Mouse (Mus musculus) embryo, embryonic 10 days (tissue): ENCODE results near the gene Scnn1a.

Source experiments
- DNase-seq: peaks from one replicate; pipeline ENCODE4 v3.0.0-alpha.2; 2015; ENCODE audit warnings: low spot score

Gene Scnn1a

DNA sequence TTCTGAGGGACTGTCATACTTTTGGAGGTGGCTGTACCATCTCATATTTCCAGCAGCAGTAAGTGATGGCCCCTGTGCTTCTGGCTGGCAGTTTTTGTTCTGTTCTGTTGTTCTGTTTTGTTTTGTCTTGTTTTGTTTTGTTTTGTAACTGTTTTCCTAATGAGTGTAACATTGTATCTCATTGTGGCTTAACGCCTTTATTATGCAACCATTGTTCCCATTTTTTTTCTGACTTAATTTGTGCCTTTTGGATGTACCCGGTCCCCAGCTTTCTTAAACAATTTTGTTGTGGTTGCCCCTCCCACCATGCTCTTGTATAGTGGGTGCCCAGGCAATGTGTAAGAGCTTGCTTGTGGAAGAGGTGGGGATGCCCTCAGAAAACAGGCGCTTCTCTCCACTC, 21.7 kb downstream of the Scnn1a start:
- no peak for DNase-seq

DNA sequence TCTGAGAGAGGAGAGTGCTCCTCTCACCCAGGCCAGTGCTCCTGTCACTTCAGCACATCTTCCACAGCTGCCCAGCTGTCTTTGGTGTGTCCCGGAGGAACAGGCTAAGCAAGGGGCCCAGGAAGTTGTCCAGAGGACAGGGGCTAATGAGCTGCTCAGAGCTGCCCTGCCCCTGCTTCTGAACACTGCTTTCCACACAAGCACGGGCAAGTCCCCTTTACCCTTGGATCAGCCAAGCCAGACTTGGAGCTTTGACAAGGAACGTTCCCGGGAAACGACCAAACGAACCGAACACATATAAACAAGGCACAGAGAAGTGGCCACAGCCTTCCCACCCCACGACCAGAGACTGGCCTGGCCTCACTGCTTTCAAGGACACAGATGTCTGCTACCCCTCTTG, 23.6 kb downstream of the Scnn1a start:
- no peak for DNase-seq

DNA sequence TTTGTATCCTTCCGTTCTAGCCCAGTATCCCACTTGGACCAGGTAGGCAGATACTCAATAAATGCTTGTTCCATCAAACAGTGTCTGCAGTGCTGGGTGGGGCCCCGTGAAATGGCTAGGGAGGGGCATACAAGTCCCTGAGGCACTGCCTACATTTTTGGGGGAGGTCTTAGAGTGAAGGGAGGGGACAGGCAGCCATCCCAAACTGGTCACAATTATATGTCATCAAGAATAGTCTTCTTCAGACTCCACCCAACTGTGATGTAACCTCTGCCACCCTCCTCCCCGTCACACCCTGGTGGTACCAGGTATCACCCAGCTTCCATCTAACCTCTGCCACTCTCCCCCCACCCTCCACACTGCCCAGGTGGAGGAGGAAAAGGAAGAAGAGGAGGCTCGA, 24.4 kb downstream of the Scnn1a start:
- no peak for DNase-seq

DNA sequence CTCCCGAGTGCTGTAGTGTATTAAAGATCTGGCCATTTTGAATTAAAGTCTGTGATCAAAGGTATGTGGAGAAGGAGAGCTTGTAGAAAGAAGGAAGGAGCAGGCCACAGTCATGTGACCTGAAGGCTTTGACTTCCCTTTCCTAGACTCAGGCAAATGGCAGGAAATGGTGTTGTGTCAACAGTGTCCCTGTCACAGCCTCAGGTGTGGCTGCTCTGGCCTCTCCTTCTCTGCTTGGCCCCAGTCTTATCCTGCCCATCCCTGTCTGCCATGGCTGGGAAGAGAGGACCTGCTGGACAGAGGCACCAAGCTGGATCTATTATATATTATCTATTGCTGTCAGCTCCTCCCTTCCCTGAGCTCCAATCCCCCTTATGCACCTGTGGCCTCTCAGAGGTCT, 25.2 kb downstream of the Scnn1a start:
- DNase-seq = no peak

DNA sequence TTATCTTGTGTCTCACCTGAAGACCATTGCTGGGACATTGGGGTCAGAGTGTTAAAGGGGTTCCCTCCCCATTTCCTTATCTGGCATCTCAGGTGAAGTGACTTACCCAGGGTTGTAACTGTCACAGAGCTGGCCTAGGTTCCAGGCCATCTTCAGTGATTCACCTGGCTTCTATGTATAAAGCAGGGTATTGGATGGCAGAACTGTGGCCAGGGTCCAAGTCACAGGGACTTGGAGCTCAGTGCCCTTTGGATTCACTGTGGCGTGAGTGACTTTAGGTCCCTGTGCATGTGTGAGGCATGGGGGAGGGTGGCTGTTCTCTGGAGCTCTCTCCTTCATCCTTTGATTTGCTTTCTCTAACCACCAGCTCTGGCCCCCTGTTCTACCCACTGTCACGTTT, 25.6 kb downstream of the Scnn1a start:
- no peak for DNase-seq

DNA sequence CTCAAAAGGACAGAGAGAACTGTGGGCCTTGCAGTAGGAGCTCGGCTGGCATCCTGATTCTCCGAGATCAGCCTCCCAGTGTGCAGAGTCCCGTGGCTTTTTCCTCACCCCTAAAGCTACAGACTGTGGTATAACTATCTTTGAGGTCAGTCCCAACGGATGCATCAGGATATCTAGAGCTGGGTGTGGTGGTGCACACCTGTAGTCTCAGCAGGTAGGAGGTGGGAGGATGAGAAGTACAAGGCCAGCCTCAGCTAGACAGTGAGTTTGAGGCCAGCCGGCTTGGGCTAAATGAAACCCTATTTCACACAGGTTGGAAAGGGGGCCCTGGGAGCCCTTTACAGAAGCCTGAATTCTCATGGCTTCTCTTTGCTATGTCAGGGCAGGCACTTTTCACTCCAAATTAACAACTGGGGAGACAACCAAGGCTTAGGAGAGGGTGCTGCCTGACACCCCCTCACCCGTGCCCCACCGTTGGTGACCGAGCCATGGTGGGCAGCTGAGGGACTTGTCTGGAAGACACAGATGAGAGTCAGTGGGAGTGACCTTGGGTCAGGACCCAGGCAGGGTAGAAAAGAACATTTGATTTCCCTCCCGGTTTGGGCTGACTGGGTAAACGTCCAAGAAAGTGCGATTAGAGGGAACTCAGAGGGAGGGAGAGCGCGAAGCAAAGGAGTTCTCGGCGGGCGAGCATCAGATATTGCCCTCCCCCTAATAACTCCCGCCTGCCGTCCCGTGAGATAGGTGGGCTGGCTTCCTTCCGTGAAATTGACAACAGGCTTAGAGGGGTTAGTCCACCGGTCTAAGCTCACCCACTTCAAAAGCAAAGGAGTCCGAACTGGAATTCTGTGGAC, 28.5 kb downstream of the Scnn1a start, which contains the start of gene Tnfrsf1a:
Tnfrsf1a (plus strand) TSS at position 642 of the 854 bp plus-strand sequence.
- no peak for DNase-seq

DNA sequence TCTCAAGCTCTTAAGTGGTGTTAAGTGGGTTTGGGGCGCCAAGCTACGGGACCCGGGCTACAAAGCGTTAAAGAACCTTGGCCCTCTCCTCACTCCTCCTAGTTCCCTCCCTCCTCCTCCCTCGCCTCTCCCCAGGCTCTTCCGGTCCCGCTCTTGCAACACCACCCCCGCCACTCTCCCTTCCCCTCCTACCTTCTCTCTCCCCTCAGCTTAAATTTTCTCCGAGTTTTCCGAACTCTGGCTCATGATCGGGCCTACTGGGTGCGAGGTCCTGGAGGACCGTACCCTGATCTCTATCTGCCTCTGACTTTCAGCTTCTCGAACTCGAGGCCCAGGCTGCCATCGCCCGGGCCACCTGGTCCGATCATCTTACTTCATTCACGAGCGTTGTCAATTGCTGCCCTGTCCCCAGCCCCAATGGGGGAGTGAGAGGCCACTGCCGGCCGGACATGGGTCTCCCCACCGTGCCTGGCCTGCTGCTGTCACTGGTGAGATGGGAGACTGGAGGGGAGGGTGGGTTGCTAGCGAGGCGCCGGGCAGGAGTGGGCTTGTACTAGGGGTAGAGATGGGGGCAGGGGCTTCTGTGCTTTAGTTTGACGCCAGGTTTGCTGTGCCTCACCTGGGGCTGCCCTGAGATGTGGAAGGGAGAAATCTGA, 29.2 kb downstream of the Scnn1a start:
- DNase-seq = peak; percentile 85

DNA sequence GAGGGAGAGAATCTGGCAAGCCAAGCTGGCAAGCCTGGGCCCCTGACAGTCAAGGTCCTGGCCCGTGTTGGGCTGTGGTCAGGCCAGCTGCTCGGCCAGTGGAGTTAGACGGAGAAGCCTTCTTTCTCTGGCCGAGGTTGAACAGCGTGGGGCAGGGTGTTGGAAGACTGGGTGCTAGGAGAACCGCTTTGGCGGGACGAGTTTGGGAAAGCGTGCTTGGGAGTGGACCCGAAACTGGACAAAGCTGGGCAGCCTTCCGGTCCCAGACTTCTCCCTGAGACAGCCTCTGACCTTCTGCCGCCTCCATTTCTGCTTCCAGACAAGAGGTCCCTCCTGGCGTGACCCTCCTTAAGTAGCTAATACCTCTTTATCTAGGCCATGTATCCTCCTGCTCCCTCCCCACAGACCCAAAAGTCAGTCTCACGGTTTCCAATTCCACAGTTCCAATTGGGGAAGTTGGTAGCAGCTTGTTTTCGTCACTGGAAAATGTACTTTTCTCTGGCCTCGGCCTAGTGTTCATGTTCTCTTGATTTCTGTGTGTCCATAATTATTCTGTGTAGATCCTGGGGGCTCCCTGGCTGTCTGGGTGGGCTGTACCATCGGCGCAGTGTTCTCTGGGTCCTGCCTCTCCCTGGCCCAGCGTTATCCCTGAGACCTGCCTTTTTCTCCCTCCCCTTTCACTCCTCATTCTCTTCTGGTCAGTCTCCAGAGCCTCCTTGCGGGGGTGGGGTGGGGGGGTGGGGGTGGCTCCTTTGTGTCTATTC, 30.0 kb downstream of the Scnn1a start:
- peak; percentile 36 for DNase-seq

DNA sequence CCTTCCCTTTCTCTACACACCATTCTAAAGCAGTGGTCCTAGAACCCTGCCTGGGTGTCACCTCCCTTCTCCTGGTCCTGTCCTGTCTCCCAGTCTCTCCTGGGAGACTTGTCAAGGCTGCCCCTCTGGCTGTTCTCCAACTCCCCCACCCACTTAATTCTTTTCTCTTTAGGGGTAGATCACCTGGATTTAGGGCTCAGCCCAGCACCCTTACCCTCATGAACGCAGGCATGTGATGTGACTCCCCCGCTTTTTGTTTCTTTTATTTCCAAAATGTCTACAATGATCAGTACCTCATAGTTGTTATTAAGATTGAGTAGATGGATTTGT, 30.5 kb downstream of the Scnn1a start:
- no peak for DNase-seq

DNA sequence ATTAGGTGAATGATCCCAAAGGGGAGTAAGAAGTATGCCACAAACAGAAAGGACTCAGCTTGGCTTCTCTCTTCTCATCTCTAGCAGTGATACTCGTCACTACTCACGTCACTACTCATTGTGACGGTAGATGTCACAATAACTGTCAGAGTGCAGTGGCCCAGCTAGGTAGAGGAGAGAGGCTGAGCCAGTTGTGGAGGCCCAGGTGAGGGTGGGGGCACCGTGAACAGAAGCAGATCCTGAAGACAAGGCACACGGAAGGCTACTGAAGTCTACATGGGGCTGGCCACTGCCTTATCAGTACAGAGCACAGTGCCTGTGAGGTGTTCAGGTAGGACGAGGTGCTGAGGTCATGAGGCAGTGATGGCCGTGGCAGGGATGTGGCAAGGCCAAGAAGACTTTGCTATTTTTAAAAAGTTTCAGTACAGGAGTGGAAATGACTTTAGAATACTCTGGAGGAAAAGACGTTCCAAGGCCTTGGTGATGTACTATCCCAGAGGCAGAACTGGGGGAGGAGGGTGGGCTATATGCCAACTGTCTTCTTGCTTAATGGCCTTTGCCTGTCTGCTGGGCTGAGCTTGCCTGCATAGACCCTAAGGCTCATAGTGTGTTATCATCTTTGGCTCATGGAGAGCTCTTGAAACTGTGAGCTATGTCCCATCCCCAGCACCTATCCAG, 31.0 kb downstream of the Scnn1a start:
- no peak for DNase-seq

DNA sequence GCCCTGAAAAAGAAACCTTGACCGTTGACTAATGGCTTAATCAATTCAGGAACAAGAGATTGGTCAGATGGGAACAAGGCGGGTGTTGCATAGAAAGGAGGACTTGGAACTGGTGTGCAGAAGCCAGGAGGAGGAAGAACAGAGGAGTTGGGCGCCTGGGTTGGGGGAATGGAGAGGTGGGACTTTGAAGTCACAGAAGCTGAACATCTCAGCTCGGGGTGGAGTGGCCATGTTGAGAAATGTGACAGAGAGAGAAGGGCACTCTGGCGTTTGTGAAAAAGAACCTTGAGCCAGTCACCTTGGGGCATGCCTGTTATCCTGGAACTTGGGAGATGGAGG, 31.6 kb downstream of the Scnn1a start:
- DNase-seq = no peak

DNA sequence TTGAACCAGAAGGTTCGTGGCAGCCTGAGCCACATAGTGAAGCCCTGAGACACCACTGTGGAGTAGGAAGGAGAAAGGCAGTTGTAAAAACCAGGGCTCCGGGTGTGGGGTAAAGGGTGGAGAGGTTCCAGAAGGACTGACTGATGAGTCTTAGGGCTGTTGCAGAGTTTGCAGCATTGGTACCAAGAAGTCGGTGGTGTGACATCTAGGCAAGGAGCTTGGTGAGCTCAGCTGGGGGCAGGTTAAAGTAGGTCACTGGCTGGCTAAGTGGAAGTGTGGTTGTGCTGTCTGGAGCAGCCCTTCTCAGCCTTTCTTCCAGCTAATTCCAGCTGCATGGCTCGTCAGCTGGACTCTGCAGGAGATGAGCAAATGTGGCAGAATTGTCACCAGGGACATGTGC, 32.4 kb downstream of the Scnn1a start:
- DNase-seq = no peak

DNA sequence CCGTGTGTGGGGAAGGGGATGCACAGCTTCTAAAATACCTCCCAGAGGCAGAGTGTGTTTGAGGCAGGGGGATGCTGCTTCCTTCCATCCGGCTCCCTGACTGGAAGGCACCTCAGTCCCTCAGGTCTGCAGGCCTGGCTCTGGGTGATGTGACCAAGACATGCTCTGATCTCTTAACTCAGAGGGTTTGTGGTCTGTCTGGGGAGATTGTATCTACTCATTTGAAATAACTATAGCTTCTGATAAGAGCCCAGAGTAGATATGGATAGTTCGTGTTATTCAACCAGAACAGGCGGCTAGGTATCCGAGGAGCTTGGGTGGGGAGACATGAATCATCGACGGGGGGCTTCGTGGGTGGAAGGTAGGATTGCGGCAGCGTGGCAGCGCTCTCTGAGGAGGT, 32.8 kb downstream of the Scnn1a start:
- DNase-seq = no peak

DNA sequence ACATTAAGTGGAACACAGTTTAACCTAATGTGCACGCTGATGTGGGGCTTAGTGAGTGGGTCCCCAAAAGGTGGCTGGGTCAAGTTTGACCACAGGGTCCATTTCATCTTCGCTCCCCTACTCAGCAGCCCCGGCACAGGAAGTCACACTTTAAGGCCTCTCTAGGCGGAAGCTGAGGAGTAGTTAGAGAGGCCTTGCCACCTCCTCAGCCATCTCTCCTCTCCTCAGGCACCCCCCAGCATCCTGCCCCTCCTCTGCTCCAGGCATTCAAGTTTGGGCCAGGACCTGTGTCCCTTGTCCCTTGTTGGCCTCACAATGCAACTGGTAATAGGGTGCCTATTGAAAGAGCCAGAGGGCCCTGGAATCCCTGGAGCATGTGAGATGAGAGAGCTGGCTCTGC, 33.2 kb downstream of the Scnn1a start:
- no peak for DNase-seq

DNA sequence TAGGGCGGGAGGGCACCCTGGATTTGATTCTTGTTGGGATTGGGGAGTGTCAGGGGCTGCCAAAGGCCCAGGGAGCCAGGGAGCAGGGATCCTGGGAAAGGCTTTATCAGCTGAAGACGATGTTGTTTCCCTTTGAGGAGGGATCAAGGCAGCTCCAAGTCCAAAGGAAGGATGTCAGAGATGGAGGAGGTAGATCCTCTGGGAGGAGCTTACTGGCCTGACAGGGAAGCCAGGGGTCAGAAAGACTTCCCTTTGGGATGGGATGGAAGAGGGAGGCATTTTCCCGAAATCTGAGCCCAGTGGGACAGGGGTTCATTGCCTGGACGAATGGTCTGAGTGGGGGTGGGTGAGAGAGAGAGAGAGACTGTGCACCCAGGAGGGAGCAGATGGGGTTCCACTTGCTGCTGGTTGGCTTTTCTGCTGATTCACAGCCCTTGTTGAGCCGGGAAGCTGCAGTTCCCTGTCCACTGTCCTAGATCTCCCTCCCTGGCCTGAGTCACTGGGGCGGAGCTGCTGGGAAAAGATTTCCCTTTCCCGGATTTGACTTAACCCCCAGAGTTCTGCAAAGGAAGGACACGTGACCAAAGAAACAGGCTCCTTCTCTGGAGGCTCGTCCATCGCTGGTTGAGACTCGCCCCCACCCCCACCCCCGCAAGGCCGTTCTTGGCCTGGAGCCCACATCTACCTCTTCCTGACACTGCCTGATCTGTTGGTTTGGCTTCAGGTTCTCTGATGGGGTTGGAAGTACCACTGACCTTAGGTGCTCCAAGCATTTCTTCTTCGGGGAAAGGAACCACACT, 34.1 kb downstream of the Scnn1a start:
- peak; percentile 56 for DNase-seq

DNA sequence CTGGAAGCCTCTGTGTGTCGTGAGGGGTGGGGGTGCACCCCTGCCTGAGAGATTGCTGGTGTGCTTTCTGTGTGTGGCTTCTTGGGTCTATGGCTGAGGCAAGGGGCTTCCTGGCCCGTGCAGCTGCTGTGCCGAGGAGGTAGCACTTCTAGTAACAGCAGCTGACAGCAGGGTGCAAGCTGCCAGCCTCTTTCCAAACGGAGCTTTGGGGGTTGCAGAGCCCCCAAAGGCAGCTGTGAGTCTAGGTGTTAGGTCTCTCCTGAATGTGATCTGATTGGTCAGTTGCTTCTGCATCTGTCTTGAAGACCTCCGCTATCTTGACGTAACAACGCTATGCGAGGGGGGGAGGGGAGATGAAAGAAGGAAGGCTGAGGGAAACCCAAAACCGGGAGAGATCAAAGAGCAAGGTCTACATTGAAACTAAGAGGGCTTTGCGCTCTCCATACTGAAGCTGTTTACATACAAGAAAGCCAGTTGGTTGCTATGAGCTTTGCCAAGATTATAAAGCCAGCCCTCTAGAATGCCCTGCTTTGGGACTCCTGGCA, 34.8 kb downstream of the Scnn1a start:
- peak; percentile 43 for DNase-seq

DNA sequence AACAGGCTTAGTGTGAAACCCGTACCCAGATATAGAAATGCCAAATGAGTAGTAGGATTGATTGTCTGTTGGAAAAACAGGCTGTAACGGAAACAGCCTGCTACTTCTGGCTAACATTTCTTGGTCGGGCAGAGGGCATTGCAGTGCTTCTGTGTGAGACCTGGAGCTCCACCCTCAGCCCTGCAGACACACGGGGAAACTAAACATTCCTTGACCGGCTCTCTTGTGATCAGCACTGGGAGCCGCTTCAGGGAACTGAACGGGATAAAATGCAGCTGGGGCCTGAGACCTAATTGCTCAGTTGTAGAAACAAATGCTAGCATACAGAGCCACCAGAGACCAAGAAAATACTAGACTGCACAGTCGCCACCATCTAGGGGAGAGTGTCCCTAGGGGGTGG, 35.8 kb downstream of the Scnn1a start:
- no peak for DNase-seq

DNA sequence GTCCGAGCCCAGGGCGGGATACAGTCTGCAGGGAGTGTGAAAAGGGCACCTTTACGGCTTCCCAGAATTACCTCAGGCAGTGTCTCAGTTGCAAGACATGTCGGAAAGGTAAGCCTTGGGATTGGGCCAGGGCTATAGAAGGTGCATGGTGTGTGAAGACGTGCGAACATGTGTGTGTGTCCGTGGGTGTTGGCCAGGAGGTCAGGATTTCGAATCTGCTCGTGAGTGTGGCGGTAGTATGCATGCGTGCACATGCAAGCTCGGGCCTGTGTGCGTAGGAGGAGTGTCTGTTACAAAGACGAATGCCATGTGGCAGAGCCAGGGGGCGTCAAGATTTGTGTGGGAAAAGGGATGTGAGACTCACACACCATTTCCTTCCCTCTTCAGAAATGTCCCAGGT, 36.9 kb downstream of the Scnn1a start:
- DNase-seq = no peak

DNA sequence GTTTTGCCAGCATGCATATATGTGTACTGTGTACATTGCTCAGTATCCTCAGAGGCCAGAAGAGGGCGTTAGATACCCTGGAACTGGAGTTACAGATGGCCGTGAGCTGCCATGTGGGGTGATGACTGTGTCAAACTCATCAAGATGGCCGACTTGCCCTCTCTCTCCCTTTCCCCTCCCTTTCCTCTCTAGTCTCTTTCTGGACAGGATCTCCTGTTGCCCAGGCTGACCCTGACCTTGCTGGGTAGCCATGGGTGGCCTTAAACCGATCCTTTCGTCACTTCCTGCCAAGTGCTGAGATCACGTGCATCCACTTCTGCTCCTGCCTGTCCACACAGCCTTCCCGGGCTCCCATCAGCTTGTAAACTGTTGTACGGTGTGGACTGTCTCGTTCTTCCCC, 39.5 kb downstream of the Scnn1a start:
- no peak for DNase-seq

DNA sequence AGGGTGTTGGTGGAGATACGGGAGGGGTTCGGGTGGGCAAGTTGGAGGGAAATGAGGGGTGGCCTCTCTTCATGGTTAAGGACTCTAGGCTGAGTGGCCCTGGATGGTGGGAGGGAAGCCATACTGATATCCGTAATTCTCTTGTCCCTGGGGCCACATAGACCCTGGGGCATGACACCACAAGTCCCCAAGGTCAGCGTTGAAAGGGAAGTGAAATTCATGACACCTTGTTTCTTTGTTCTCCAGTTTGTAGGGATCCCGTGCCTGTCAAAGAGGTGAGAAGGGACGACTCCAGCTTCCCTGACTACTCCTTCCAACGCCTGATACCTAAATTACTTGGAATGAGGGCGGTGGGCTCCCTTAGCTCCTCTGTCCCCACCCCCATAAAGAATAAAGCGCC, 40.4 kb downstream of the Scnn1a start:
- DNase-seq = no peak

DNA sequence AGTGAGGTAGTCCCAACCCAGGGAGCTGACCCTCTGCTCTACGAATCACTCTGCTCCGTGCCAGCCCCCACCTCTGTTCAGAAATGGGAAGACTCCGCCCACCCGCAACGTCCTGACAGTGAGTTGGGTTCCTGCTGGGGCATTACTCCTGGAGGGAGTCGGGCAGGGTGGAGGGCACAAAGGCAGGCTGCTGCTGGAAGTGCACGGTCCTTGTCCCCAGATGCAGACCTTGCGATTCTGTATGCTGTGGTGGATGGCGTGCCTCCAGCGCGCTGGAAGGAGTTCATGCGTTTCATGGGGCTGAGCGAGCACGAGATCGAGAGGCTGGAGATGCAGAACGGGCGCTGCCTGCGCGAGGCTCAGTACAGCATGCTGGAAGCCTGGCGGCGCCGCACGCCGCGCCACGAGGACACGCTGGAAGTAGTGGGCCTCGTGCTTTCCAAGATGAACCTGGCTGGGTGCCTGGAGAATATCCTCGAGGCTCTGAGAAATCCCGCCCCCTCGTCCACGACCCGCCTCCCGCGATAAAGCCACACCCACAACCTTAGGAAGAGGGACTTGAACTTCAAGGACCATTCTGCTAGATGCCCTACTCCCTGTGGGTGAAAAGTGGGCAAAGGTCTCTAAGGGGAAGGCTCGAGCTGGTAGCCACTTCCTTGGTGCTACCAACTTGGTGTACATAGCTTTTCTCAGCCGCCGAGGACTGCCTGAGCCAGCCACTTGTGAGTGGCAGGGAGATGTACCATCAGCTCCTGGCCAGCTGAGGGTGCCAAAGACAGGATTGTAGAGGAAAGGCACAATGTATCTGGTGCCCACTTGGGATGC, 41.2 kb downstream of the Scnn1a start:
- DNase-seq = peak; percentile 64
